Mouse (Mus musculus): ENCODE measurements around the gene Osbpl2. TPM values are rescaled to one million over a fixed set of nuclear protein-coding genes. Genes with fewer than 3 reads are reported as not detected.

Osbpl2 gene
- total RNA-seq (2014; fragmentation: Nextera tagmentation) (20.9 and 25.6 TPM in 2 replicates), total RNA-seq (2017) (24.5 and 25.0 TPM in 2 replicates), polyA plus RNA-seq (2012) (16.3 and 22.0 TPM in 2 replicates)

DNA sequence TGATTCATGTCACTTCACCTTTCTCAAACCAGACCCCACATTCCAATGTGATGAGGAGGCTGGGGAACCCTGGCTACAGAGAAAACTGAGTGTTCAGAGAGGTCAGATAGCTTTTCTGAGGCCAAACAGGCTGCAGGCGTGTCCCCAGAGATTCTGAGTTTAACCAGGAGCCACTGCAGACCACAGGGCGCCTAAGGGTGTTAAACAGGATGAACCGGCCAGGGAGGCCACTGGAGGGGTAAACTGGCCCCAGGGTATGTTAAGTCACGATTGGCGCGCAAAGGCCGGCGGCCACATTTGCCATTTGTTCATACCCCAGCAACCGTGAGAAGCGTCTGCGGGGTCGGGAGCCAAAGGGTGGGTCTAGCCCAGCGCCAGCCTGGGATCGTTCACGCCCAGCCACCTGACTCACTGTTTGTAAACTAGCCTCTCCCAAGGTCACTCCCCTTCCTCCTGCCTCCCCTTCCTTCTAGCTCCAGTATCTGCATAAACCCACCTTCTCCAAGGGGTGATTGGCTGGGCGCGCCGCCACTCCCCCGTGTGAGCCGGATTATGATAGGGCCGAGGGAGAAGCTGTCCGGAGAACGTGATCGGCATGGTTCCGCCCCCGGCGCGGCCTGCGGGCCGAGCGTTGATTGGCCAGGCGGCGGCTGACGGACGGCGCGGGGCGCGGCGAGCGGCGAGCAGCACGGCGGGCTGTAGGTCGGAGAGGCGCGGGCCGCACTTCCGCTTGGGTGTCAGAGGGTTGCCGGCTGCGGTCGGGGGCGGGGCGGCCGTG lies at the start of gene Osbpl2:
Gene Osbpl2, plus strand, starts transcription at position 646 of the 778 bp plus-strand sequence.
- H3K27me3 ChIP-seq (ENCODE audit: insufficient read depth, low read length) = peaks cover 41% of the 10 kb centered on the region
- DNase-seq (ENCODE audit: low spot score) = peak; percentile 100
- peaks cover 51% of the 10 kb centered on the region for H3K4me1 ChIP-seq (ENCODE audit: insufficient read depth, low read depth, low read length)
- H3K36me3 ChIP-seq (replicated peaks) = peaks cover 20% of the 10 kb centered on the region
- H3K9me3 ChIP-seq (replicated peaks) = no peaks in the 10 kb centered on the region
- peak; percentile 99 for ATAC-seq (ENCODE audit: extremely low read depth, insufficient number of reproducible peaks, low FRiP score, poor library complexity, severe bottlenecking)
- peak within 1 kb of the TSS; percentile 90 for H3K4me3 ChIP-seq (ENCODE audit: low read depth, low read length)
- no peak for TF ChIP-seq TAL1 (conservative IDR thresholded peaks at IDR 0.05; ENCODE audit: low read depth, low read length)

DNA sequence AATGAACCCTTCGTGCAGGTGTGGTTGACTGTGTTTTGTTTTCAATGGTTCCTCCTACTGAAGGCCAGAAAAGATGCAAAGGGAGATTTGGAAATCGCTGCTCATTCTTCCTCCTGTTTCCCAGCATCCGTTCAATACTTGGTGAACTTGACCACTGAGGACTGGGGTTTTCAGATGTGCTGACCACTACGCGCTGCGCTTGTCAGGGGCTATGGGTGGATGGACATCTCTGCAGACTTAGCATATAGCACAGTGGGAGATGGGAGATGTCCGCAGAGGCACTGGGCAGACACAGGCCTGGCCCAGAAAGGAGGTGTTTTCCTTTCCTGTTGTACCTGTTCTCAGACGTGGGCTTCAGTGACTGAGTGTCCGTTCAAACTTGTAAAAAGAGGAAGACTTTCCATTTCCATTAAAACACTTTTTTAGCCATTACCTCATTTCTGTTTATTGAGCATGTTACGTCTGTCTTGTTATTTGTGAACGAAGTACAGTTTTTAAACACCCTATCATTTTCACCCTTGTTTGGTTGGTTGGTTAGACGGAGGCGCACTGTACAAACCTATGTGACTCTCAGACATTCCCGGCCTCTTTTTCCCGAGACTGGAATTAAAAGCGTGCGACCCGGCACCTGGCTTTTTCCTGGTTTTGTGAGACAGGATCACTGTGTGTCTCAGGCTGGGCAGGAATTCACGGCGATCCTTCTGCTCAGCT lies 49.2 kb upstream of the Osbpl2 start:
- peaks cover 24% of the 10 kb centered on the region for H3K4me1 ChIP-seq (ENCODE audit: insufficient read depth, low read depth, low read length)
- peak; percentile 41; the same call in 1 of the 2 replicates for ATAC-seq (ENCODE audit: extremely low read depth, insufficient number of reproducible peaks, low FRiP score, poor library complexity, severe bottlenecking)
- no peaks in the 10 kb centered on the region for H3K9me3 ChIP-seq (replicated peaks)
- DNase-seq (ENCODE audit: low spot score) = no peak
- no peak for TF ChIP-seq CTCF (IDR thresholded peaks at IDR 0.05; ENCODE audit: low read depth, low read length)
- no peak for TF ChIP-seq POLR2AphosphoS5 (IDR thresholded peaks at IDR 0.05; ENCODE audit: insufficient replicate concordance, low read depth, low read length)
- no peak for TF ChIP-seq TAL1 (conservative IDR thresholded peaks at IDR 0.05; ENCODE audit: low read depth, low read length)
- TF ChIP-seq GATA1 (IDR thresholded peaks at IDR 0.05; ENCODE audit: borderline replicate concordance, low read length) = no peak
- no peak for TF ChIP-seq GATA2 (IDR thresholded peaks at IDR 0.05; ENCODE audit: borderline replicate concordance, low read depth, low read length)
- peak overlapping the region; percentile 79 for H3K4me3 ChIP-seq (ENCODE audit: low read depth, low read length)
- H3K27me3 ChIP-seq (ENCODE audit: insufficient read depth, low read length) = no peaks in the 10 kb centered on the region
- peaks cover 51% of the 10 kb centered on the region for H3K36me3 ChIP-seq (replicated peaks)

DNA sequence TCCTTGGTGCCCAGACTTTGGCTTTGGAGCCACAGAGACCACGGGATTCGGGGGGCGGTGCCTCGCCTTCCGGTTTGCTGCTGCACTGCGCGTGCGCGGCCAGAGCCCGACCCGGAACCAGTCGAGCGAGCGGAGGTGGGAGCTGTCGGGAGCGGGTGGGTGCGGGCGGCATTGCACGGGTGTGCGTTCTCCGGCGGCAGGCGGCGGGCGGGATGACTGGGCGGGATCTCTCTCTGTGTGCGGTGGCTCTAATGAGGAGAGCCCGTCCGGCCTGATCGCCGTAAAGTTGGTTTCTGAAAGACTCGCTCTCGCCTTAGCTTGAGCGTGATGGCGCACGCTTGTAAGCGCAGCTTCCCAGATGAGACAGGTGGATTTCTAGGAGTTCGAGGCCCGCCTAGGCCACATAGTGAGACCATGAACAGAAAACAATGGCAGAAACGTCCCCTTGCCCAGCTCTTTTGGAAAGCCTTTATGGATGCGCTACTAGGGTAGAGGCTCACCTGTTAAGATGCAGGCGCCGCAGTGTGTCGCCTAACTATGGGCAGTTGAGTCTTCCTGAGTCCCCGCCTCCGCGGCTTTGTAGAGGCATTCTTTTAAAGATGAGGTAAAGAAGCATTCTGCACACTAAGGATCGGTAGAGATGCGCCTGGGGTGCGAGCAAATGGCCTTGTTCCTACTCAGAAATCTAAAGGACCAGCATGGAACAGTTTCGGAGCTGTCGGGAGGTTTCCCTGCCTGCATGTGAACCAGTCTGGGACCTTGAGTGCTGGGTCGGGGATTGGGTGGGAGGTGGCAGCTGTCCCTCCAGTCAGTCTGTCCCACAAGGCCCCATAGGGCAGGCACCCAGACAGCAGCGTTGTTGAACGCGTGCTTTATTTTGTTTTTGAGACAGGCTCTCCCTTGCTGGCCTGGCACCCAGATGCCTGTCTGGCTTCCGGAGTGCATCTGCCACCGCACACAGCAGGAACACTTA lies 48.3 kb upstream of the Osbpl2 start, which contains the start of gene Mtg2:
Gene Mtg2, plus strand, starts transcription at position 108 of the 973 bp plus-strand sequence.
- peak; percentile 94 for DNase-seq (ENCODE audit: low spot score)
- H3K4me3 ChIP-seq (ENCODE audit: low read depth, low read length) = peak within 1 kb of the TSS; percentile 79
- H3K36me3 ChIP-seq (replicated peaks) = peaks cover 59% of the 10 kb centered on the region
- peak; percentile 80 for ATAC-seq (ENCODE audit: extremely low read depth, insufficient number of reproducible peaks, low FRiP score, poor library complexity, severe bottlenecking)
- H3K9me3 ChIP-seq (replicated peaks) = no peaks in the 10 kb centered on the region
- peaks cover 26% of the 10 kb centered on the region for H3K4me1 ChIP-seq (ENCODE audit: insufficient read depth, low read depth, low read length)
- TF ChIP-seq POLR2AphosphoS5 (IDR thresholded peaks at IDR 0.05; ENCODE audit: insufficient replicate concordance, low read depth, low read length) (no peak), TAL1 (conservative IDR thresholded peaks at IDR 0.05; ENCODE audit: low read depth, low read length) (no peak), GATA1 (IDR thresholded peaks at IDR 0.05; ENCODE audit: borderline replicate concordance, low read length) (no peak), CTCF (IDR thresholded peaks at IDR 0.05; ENCODE audit: low read depth, low read length) (no peak), GATA2 (IDR thresholded peaks at IDR 0.05; ENCODE audit: borderline replicate concordance, low read depth, low read length) (no peak)
- H3K27me3 ChIP-seq (ENCODE audit: insufficient read depth, low read length) = no peaks in the 10 kb centered on the region

DNA sequence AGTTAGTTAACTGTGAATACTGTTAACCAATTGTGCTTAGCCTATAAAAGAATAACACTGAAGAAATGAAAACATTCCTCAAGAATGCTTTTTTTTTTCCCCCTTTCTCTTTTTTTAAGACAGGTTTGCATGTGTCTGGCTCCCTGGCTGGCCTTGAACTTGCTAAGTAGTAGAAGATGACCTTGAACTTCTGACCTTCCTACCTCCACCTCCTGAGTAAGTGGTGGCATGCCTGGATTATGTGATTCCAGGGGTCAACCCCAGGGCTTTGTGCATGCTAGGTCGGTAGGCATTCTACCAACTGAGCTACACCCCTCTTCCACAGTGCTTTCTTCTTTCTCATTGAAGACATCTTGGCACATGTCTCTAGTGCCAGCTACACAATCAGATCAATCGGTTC lies 47.4 kb upstream of the Osbpl2 start:
- no peak for ATAC-seq (ENCODE audit: extremely low read depth, insufficient number of reproducible peaks, low FRiP score, poor library complexity, severe bottlenecking)
- Histone ChIP-seq H3K27me3 (ENCODE audit: insufficient read depth, low read length) (no peaks in the 10 kb centered on the region), H3K4me3 (ENCODE audit: low read depth, low read length) (no peak overlapping the region; the same call in 1 of the 2 replicates), H3K9me3 (replicated peaks) (no peaks in the 10 kb centered on the region), H3K4me1 (ENCODE audit: insufficient read depth, low read depth, low read length) (peaks cover 26% of the 10 kb centered on the region), H3K36me3 (replicated peaks) (peaks cover 63% of the 10 kb centered on the region)
- no peak for DNase-seq (ENCODE audit: low spot score)
- TF ChIP-seq TAL1 (conservative IDR thresholded peaks at IDR 0.05; ENCODE audit: low read depth, low read length) = no peak
- no peak for TF ChIP-seq GATA1 (IDR thresholded peaks at IDR 0.05; ENCODE audit: borderline replicate concordance, low read length)
- no peak for TF ChIP-seq POLR2AphosphoS5 (IDR thresholded peaks at IDR 0.05; ENCODE audit: insufficient replicate concordance, low read depth, low read length)
- no peak for TF ChIP-seq CTCF (IDR thresholded peaks at IDR 0.05; ENCODE audit: low read depth, low read length)
- TF ChIP-seq GATA2 (IDR thresholded peaks at IDR 0.05; ENCODE audit: borderline replicate concordance, low read depth, low read length) = no peak

DNA sequence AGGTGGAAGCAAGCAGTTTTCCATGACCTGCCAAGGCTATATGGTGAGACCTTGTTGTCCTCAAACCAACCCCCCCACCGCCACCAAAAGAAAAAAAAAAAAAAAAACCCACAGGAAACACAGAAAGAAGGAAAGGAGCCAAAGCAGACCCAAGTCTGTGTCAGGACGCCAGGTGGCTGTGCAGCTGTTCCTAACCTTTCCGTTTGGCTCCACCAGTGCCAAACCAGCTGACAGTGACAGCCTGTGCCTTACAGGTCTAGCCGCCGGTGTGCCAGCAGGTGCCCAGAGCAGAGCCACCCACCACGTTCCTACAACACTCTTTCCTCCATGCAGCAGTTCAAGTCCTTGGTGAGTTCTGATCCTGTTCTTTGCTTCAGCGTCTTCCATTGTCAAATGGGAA lies 46.2 kb upstream of the Osbpl2 start:
- Histone ChIP-seq H3K9me3 (replicated peaks) (no peaks in the 10 kb centered on the region), H3K4me3 (ENCODE audit: low read depth, low read length) (no peak overlapping the region), H3K4me1 (ENCODE audit: insufficient read depth, low read depth, low read length) (peaks cover 26% of the 10 kb centered on the region), H3K36me3 (replicated peaks) (peaks cover 65% of the 10 kb centered on the region), H3K27me3 (ENCODE audit: insufficient read depth, low read length) (no peaks in the 10 kb centered on the region)
- ATAC-seq (ENCODE audit: extremely low read depth, insufficient number of reproducible peaks, low FRiP score, poor library complexity, severe bottlenecking) (no peak), DNase-seq (ENCODE audit: low spot score) (no peak)
- TF ChIP-seq POLR2AphosphoS5 (IDR thresholded peaks at IDR 0.05; ENCODE audit: insufficient replicate concordance, low read depth, low read length) (no peak), GATA2 (IDR thresholded peaks at IDR 0.05; ENCODE audit: borderline replicate concordance, low read depth, low read length) (no peak), TAL1 (conservative IDR thresholded peaks at IDR 0.05; ENCODE audit: low read depth, low read length) (no peak), CTCF (IDR thresholded peaks at IDR 0.05; ENCODE audit: low read depth, low read length) (no peak), GATA1 (IDR thresholded peaks at IDR 0.05; ENCODE audit: borderline replicate concordance, low read length) (no peak)

Measured in G1E (cell line).